Mouse (Mus musculus) right cerebral cortex, postnatal 36 days (tissue): ENCODE measurements around the gene Gm4952.

Experiments
- DNase-seq, 2 experiments: peaks; one replicate each; pipeline ENCODE4 v3.0.0; 2022; ENCODE audit warnings: low spot score in 2 of 2, mixed read lengths in 1 of 2

Gene Gm4952

GRCm38 (mm10) chr19:12599674-12600073, at the start of gene Gm4952:
Gene Gm4952, plus strand, starts transcription at chr19:12599974.
- DNase-seq = no peak

- no peak for DNase-seq
Observed at GRCm38 (mm10) chr19:12550005-12550942, 49.5 kb upstream of the Gm4952 start.

DNA sequence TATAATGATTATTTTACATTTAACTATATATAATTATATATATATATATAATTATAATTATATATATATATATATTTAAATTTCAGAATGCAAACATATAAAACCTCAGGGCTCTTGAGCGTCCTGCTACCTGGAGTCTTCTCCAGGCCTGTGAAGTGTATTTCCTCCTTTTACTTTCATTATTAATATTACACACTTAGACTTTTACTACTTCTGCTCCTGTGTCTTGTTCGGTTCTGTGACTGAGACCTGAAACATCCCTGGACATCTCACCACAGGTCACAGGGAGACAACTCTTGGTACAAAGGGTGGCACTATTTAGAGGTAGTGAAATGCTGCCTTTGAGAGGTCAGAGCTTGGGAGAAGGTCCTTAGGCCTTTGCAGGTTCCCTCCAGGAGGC, 43.5 kb upstream of the Gm4952 start:
- DNase-seq = no peak

GRCm38 (mm10) chr19:12558219-12558618, 41.6 kb upstream of the Gm4952 start:
- no peak for DNase-seq

DNA sequence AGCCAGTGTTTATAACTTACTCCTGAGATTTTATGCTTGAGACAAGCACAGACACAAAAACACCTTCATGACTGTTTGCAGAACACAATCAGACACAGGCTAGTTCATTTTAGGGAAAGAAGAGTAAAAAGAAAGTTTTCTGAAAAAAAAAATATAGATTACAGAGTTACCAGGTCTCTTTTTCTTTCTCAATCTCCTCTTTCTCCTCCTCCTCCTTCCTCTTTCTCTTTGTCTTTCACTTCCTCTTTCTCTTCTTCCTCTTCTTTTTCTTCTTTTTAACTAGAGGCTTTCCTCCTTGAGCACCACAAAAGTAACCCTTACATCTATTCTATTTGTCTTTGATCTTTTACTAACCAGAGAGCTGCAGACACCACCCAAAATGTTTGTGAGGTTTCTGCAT, 35.6 kb upstream of the Gm4952 start:
- DNase-seq = no peak

- no peak for DNase-seq
Observed at GRCm38 (mm10) chr19:12567011-12567410, 32.8 kb upstream of the Gm4952 start.

DNA sequence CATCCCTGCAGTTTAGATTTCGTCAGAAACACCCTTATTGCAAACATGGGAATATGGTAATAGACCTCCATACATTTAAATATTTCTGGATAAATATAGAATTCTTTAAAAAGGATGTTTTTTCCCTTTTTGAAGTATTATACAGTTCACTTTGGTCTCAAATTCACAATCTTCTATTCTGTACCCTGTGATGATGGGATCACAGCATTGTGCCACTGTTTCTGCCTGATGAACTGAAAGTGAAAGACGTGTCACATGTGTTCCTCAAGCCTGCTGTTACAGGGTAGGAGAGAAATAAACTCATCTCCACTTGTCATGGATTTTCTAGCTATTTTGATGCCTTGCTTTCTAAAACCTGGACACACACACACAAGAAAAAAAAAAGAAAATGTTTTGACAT, 28.9 kb upstream of the Gm4952 start:
- no peak for DNase-seq

- no peak for DNase-seq
Observed at GRCm38 (mm10) chr19:12571687-12572086, 28.1 kb upstream of the Gm4952 start.

- DNase-seq = no peak
Observed at GRCm38 (mm10) chr19:12572614-12573265, 27.0 kb upstream of the Gm4952 start.

DNA sequence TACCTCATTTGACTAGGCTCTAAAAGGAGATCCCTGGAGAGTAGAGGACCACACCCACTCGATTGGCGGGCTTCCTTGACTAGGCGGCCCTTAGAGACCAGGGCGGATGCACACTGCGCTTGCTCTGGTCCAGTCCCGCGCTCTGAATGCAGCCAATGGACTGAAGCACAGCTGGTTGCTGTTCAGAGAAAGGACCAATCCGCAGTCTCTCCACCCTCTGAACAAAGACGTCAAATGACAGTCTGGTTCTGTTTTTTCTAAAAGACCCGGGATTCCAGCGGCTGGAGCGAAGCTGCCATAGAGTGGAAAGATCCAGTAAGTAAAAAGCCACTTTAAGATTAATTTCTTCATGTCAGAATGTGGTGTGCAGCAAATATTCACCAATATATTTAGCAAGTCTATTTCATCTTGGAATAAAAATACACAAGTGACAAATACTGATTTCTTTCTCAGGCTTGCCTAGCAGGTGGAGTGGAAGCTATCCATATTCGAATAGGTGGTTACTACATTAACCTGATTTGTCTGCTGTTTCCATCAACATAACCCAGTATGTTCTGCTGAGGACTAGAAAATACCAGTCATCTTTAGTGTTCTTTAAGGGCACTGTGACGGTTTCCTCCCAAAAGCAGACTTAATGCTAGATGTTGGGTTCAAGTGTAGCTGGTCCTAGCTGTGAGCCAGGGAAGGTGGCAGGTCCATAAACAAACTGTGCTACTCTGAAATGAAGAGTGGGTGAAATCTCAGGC, 26.3 kb upstream of the Gm4952 start:
- DNase-seq = peak; percentile 55 to 79

DNA sequence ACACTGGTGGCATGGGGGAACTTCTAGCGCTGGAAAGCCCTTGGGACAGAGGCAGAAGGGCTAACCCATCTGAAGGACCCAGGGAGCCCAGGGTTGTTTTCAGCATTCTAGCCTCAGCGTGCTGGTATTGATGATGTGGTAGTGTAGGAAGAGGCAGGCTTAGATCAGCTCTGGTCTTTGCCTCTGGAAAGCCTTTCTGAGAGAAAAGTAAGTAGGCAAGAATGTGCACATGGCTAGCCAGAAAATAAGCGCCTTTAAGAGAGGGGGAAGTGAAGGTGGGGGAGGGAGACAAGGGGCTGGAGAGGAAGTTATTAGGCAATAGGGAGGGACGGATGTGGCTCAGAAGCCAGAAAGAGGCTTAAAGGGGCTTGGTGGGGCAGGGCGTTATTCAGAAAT, 25.8 kb upstream of the Gm4952 start:
- no peak for DNase-seq

GRCm38 (mm10) chr19:12575107-12575506, 24.7 kb upstream of the Gm4952 start:
- DNase-seq = no peak

- DNase-seq = no peak
Observed at GRCm38 (mm10) chr19:12575514-12575913, 24.3 kb upstream of the Gm4952 start.

GRCm38 (mm10) chr19:12576639-12577038, 23.1 kb upstream of the Gm4952 start:
- no peak for DNase-seq

DNA sequence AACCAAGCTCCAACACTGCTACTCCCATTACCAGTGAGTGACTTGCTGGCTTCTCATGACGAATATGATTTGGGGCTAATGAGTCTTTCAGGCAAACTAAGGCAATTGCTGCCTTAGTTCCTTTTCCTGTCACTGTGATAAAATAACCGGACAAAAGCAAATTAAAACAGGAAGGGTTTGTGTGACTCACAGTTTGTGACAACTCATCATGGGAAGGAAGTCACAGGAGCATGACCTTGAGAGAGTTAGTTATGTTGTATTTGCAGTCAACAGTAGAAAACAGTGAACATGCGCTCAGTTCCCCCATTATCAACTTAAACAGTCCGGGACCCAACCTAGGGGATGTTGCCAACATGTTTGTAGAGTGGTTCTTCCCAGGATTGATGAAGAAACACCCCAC, 14.5 kb upstream of the Gm4952 start:
- no peak for DNase-seq

DNA sequence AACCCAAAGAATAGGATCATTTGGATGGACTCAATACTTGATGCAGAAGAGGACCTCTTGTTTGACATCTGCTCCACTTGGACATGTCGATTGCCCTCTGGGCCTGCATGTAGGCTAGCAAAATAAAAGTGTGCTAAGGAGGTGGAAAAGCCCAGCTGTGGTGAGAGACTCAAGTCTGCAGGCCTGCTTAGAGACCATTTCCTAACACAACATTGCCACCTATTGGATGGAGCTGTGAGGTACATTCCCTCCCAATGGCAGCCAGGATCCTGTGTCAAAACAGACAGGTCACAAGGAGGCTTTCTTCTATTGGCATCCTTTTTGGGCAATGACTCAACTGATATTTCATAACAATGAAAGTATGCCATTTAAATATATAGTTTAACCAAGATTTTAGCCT, 7.9 kb upstream of the Gm4952 start:
- peak; percentile 49 to 52 for DNase-seq

DNA sequence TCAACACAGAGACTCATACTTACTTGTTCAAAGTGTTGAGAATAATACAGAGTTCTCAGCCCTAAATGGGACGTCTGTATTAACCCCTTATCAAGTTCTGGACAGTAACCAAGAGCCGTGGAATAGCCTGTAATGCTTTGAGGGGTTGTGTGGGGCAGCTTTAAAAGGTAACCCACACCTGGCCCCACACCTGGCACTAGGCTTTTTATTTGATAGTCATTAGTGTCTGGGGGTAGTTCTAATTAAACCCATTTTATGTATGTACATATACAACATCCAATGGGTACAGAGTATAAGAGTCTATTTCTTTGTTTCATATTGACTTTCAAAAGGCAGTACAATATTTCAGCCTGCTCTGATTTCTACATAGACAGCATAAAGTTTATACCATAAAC, 4.6 kb upstream of the Gm4952 start:
- DNase-seq = no peak

GRCm38 (mm10) chr19:12595530-12596289, 4.1 kb upstream of the Gm4952 start:
- DNase-seq = peak; percentile 53 to 63

DNA sequence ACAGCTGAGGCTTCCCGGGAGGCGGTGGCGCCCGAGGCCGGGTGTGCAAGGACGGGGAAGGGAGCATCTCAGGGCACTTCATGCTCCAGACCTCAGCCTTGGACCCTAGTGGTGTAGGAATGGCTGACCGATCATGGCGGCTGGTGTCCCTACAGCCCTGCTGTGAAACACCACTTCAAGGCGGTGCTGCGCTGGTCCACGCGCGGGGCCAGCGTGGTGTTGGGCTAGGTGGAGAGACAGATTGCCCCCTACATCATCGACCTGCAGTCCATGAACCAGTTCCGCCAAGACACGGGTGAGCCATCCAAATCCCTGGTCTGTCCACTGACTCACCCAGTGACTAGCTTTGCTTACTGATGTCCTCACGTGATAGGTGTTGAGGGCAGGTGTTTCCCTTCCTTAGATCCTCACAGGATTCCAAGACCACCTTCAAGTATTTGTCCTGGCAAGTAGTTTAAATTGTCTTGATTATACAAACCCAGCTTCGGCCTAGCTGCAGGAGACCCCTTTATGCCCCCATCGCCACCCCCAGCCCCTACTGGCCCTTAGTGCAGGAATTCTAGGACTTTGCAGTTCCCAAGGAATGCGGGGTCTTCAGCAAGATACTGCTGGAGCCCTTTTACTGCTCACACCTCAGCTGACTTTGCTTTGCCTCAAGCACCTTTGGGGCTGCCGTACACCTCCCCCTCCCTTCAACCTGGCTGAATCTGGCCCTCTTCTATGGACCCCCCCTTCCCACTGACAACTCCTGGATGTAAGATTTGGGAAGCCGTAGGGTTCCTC, 3.3 kb upstream of the Gm4952 start:
- DNase-seq = peak; percentile 11 to 13

DNA sequence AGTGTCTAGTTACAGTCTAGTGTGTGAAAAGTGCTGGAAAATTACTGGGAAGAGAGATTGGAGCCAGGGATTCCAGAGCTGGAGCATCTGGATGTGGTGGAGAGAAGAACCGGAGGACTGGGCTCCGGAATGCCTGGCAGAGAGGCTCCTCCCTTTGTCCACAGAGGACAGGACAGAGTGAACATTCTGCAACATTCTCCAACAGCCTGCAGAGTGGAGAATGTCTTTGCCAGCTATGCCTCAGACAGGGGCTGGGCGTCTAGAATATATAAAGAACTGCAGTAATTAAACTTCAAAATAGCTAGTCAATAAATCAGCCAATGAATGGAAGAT, 2.7 kb upstream of the Gm4952 start:
- no peak for DNase-seq

GRCm38 (mm10) chr19:12598674-12599073, 1.1 kb upstream of the Gm4952 start:
- no peak for DNase-seq
